Mouse (Mus musculus) MEL (cell line): Measurements from ENCODE around the gene Fnbp1.

Source experiments
- BHLHE40 ChIP-seq: IDR thresholded peaks from 2 replicates; pipeline ENCODE4 v1.6.1; 2012; ENCODE audit warnings: low read depth, mild to moderate bottlenecking, inconsistent platforms, low read length, improper control_type of control experiment, borderline replicate concordance
- CTCF ChIP-seq, 3 experiments: IDR thresholded peaks in 2 of 3; conservative IDR thresholded peaks in 1 of 3; 2 replicates each; pipeline ENCODE4 v1.5.1; 2011 to 2012; ENCODE audit warnings: low read length in 3 of 3, low read depth in 2 of 3, mild to moderate bottlenecking in 2 of 3, improper control_type of control experiment in 1 of 3, inconsistent platforms in 1 of 3, mixed read lengths in 1 of 3, moderate library complexity in 1 of 3; ENCODE audit not compliant: control insufficient read depth in 1 of 3, insufficient read depth in 1 of 3, poor library complexity in 1 of 3, severe bottlenecking in 1 of 3
- GATA1 ChIP-seq: IDR thresholded peaks from 2 replicates; pipeline ENCODE4 v1.6.1; 2011; ENCODE audit warnings: low read depth, low read length, improper control_type of control experiment
- MXI1 ChIP-seq: IDR thresholded peaks from 2 replicates; pipeline ENCODE4 v1.6.1; 2011; ENCODE audit warnings: mild to moderate bottlenecking, low read depth, low read length, improper control_type of control experiment
- MYB ChIP-seq: IDR thresholded peaks from 2 replicates; pipeline ENCODE4 v1.6.1; 2011; ENCODE audit warnings: mild to moderate bottlenecking, low read depth, low read length, improper control_type of control experiment
- POLR2A ChIP-seq, 2 experiments: IDR thresholded peaks; 2 replicates each; pipeline ENCODE4 v1.6.1; 2011 to 2012; ENCODE audit warnings: low read length in 2 of 2, mild to moderate bottlenecking in 2 of 2, control low read depth in 1 of 2, improper control_type of control experiment in 1 of 2, low read depth in 1 of 2, moderate library complexity in 1 of 2; ENCODE audit not compliant: control insufficient read depth in 1 of 2, insufficient read depth in 1 of 2, poor library complexity in 1 of 2
- SMC3 ChIP-seq: IDR thresholded peaks from 2 replicates; pipeline ENCODE4 v1.6.1; 2011; ENCODE audit warnings: low read depth, low read length, improper control_type of control experiment
- USF1 ChIP-seq: IDR thresholded peaks from 2 replicates; pipeline ENCODE4 v1.6.1; 2014; ENCODE audit warnings: low read depth, mild to moderate bottlenecking, inconsistent platforms, low read length, improper control_type of control experiment, moderate library complexity

DNA sequence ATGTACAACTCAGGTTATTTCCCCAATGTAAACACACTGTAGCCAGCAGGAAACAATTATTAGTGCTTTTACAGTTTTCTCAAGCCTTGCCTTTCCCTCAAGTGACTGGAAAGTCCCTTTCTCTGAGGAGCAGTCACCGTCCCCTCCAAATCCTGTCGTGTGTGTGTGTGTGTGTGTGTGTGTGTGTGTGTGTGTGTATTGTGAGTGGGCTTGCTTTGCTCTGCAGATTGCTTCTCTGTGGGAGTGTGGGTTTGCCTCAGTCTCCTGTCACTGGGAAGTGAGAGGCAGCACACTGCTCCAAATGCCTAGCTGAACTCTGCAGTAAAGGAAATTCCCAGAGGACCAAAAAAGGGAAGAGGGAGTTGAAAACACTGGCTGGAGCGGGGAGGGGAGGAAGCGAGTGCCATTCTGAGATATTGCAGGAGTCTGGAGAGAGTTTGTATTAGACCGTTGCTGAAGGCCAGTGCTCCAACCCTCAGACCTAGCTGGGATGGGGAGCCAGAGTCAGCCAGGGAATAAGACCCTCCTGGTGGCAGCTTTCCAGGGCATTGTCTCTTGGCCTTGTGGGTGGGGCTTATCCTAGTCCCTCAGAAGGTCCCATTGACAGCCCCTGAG is 23.1 kb upstream of the Fnbp1 start:
- TF ChIP-seq USF1: no peak
- TF ChIP-seq SMC3: no peak
- TF ChIP-seq BHLHE40: no peak
- no peak for TF ChIP-seq GATA1
- no peak for TF ChIP-seq CTCF (IDR thresholded peaks at IDR 0.05 in 2 of 3, conservative IDR thresholded peaks at IDR 0.05 in 1 of 3; ENCODE audit: control insufficient read depth in 1 of 3, insufficient read depth in 1 of 3, low read depth in 2 of 3, low read length in 3 of 3, poor library complexity in 1 of 3, severe bottlenecking in 1 of 3)
- TF ChIP-seq POLR2A (IDR thresholded peaks at IDR 0.05; ENCODE audit: control insufficient read depth in 1 of 2, insufficient read depth in 1 of 2, low read depth in 1 of 2, low read length in 2 of 2, poor library complexity in 1 of 2): no peak
- no peak for TF ChIP-seq MYB
- TF ChIP-seq MXI1: no peak
